Mouse (Mus musculus): ENCODE measurements around the gene Tbk1. TPM values are rescaled to one million over a fixed set of nuclear protein-coding genes. Genes with fewer than 3 reads are reported as not detected.

Tbk1 gene
- polyA plus RNA-seq, 1 experiment from 2014 or later, result 34.4 TPM

DNA sequence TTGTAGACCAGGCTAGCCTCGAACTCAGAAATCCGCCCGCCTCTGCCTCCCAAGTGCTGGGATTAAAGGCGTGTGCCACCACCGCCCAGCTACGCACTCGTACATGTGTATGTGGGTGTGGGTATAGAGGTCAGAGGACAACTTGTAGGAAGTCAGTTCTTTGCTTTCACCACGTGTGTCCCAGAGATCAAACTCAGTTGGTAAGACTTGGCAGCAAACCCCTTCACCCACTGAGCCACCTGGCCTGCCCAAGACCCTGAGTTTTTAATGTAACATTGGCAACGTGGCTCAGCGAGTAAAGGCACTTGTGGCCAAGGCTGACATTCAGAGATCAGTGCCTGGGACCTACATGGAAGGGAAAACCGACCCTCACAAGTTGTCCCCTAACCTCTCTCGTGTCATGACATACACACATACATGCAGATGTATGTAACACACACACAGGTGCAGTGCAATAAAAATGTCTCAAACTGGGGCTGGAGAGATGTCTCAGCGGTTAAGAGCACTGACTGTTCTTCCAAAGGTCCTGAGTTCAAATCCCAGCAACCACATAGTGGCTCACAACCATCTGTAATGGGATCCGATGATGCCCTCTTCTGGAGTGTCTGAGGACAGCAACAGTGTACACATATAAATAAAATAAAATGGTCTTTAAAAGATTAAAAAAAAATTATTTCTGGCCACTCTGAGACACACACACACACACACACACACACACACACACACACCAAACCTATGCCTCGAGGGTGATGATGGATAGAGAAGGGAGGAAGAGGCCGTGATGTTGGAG, 78.6 kb downstream of the Tbk1 start:
- WGBS, result 89% methylated on average over 16 of the region's 16 CpGs
- no peaks in the 10 kb centered on the region for H3K36me3 ChIP-seq
- no peaks in the 10 kb centered on the region for H3K27me3 ChIP-seq
- ATAC-seq (ENCODE audit: insufficient number of reproducible peaks, insufficient read depth, low FRiP score, low TSS enrichment), result no peak
- H3K27ac ChIP-seq, result 0 out of 2 replicates have a peak overlapping the region, but pooled peaks have one; percentile 86
- no peak overlapping the region for H3K9ac ChIP-seq
- H3K4me3 ChIP-seq, result no peak overlapping the region
- H3K4me2 ChIP-seq (replicated peaks), result no peak overlapping the region
- peaks cover 41% of the 10 kb centered on the region for H3K4me1 ChIP-seq
- no peaks in the 10 kb centered on the region for H3K9me3 ChIP-seq

DNA sequence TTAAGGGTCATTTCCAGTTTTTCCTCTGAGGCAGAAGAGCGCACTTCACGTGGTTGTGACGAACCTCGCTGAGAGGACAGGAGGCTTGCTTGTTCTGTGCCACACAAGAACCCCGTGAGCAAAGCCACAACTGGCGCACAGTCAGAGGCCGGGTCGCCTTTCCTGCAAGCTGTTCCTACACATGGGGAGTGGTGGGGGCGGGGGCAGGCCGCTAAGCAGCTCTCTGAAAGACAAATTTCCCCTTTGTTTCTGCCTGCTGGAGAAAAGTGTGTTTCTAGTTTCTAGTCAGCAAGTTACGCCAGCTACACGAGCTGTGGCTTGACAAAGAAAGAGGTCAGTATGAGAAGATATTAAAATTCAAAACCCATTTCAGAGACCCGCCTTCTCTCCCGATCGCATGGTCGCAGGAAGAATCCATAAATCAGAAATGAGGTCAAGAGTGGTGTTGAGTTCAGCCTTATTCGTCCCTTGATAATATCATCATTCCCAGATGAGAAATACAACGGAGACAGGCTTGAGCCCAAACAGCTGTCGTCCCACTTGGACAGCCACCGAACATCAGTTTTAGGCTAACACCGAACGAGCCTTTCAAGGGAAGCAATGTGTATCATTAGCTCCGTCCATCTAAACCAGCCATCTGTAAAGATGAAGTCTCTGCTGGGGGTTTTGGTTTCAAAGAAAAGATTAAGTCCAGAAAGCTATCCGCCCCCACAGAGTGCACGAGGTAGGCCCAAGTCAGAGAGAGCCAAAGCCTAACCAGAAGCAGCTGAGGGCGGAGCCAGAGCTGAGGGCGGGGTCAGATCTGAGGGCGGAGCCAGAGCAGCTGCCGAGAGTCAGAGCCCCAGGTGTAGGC, 79.6 kb downstream of the Tbk1 start:
- H3K4me2 ChIP-seq (replicated peaks), result peak overlapping the region; percentile 19; the same call in 1 of the 2 replicates
- 22% methylated on average over 29 of the region's 29 CpGs for WGBS
- H3K4me3 ChIP-seq, result no peak overlapping the region
- H3K27ac ChIP-seq, result peak overlapping the region; percentile 86
- peak; percentile 55; the same call in 1 of the 2 replicates for ATAC-seq (ENCODE audit: insufficient number of reproducible peaks, insufficient read depth, low FRiP score, low TSS enrichment)
- no peaks in the 10 kb centered on the region for H3K9me3 ChIP-seq
- H3K9ac ChIP-seq, result no peak overlapping the region
- no peaks in the 10 kb centered on the region for H3K36me3 ChIP-seq
- no peaks in the 10 kb centered on the region for H3K27me3 ChIP-seq
- H3K4me1 ChIP-seq, result peaks cover 41% of the 10 kb centered on the region

DNA sequence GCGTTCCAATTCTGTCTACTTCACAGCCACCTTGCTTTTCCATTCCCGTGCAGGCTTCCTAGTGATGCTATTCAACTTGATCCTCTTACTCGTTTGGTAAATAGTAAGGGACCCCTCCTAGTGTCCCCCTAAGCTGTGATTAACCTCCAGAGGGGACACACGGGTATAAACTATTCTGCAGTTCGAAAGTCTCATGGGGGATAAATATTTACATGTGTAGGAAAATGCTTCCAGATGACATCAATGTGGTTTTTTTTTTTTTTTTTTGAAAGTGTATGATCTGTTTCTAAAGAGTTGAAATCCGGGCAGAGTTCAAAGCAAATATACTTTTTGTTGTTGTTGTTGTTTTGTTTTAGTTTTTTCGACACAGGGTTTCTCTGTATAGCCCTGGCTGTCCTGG, 80.7 kb downstream of the Tbk1 start:
- Histone ChIP-seq H3K4me1 (peaks cover 40% of the 10 kb centered on the region), H3K9me3 (no peaks in the 10 kb centered on the region), H3K4me3 (peak overlapping the region; percentile 26), H3K36me3 (no peaks in the 10 kb centered on the region), H3K27me3 (no peaks in the 10 kb centered on the region), H3K9ac (no peak overlapping the region), H3K4me2 (replicated peaks) (peak overlapping the region; percentile 43), H3K27ac (peak overlapping the region; percentile 86)
- WGBS, result 29% methylated on average over 7 of the region's 7 CpGs
- no peak for ATAC-seq (ENCODE audit: insufficient number of reproducible peaks, insufficient read depth, low FRiP score, low TSS enrichment)

DNA sequence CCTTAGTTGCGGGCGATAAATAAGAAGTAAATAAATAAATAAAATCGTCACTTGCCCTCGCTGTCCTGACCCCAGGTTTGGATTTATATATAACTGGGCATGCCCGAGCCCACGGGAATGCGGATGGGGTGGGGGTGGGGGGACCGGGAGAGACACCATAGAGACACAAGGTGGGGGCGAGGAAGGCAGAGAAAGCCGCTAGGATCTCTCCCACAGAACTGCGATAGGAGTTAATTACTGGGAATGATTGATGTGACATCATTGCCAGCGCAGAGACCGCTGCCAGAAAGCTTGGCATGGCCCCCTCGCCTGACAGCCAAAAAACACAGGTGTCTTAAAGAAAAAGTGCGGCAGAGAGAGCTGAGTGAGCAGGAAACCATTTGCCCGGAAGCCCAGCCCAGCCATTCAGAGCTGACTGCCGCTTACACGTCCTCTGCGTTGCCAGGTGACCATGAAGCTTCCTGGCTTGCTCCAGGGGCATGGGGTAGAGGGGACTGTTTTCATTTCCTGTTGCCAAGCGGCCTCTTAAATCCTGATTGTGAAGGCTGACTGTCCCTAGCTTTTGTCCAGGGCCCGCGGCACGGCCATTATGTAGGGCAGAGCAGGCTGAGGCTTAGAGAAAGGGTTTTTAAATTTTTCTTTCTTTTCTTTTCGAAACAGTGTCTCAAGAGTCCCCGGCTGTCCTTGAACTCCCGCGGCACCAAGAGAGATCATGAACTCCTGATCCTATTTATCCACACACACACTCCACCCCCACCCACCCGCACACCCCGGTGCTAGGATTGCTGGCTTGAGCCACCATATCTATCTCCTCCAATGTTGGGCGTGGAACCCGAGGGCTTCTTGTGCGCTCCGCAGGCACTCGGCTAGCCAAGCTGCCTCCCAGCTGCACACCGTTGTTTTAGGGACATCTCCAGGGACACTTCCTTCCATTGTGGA, 81.3 kb downstream of the Tbk1 start:
- peak overlapping the region; percentile 82 for H3K27ac ChIP-seq
- peak overlapping the region; percentile 26 for H3K4me3 ChIP-seq
- H3K4me1 ChIP-seq, result peaks cover 33% of the 10 kb centered on the region
- no peak overlapping the region; the same call in 1 of the 2 replicates for H3K9ac ChIP-seq
- ATAC-seq (ENCODE audit: insufficient number of reproducible peaks, insufficient read depth, low FRiP score, low TSS enrichment), result peak; percentile 30; the same call in 1 of the 2 replicates
- no peaks in the 10 kb centered on the region for H3K36me3 ChIP-seq
- no peaks in the 10 kb centered on the region for H3K27me3 ChIP-seq
- 22% methylated on average over 35 of the region's 35 CpGs for WGBS
- H3K9me3 ChIP-seq, result no peaks in the 10 kb centered on the region
- H3K4me2 ChIP-seq (replicated peaks), result peak overlapping the region; percentile 43

- no peaks in the 10 kb centered on the region for H3K9me3 ChIP-seq
- H3K27me3 ChIP-seq, result no peaks in the 10 kb centered on the region
- H3K9ac ChIP-seq, result no peak overlapping the region
- no peak overlapping the region for H3K27ac ChIP-seq
- H3K4me3 ChIP-seq, result no peak overlapping the region
- peaks cover 30% of the 10 kb centered on the region for H3K4me1 ChIP-seq
- no peaks in the 10 kb centered on the region for H3K36me3 ChIP-seq
- no peak for ATAC-seq (ENCODE audit: insufficient number of reproducible peaks, insufficient read depth, low FRiP score, low TSS enrichment)
- 71% methylated on average over 5 of the region's 5 CpGs for WGBS
- H3K4me2 ChIP-seq (replicated peaks), result no peak overlapping the region
These were observed 85.4 kb downstream of the Tbk1 start for GRCm38 (mm10) chr10:121501160-121501559.

DNA sequence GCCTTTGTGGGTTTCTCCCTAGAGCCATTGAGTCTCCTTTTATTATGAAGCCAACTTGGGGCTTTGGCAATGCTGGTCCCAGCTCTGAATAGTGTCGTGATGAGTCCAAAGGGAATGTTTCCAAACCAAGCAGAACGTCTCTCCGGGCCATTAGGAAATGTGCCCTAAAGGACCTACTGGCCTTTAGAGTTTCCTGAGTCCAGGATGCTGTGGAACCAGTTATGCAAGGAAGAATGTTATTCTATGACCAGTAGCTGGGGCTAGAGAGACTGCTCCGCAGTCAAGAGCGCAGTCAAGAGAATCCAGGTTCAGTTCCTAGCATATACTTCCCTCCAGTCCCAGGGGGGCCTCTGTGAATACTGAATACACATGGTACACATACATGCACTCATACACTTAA, 86.6 kb downstream of the Tbk1 start:
- Histone ChIP-seq H3K27me3 (no peaks in the 10 kb centered on the region), H3K4me3 (no peak overlapping the region), H3K9ac (no peak overlapping the region), H3K4me1 (peaks cover 22% of the 10 kb centered on the region), H3K36me3 (no peaks in the 10 kb centered on the region), H3K27ac (no peak overlapping the region), H3K9me3 (no peaks in the 10 kb centered on the region), H3K4me2 (replicated peaks) (no peak overlapping the region)
- 51% methylated on average over 5 of the region's 5 CpGs for WGBS
- no peak for ATAC-seq (ENCODE audit: insufficient number of reproducible peaks, insufficient read depth, low FRiP score, low TSS enrichment)

DNA sequence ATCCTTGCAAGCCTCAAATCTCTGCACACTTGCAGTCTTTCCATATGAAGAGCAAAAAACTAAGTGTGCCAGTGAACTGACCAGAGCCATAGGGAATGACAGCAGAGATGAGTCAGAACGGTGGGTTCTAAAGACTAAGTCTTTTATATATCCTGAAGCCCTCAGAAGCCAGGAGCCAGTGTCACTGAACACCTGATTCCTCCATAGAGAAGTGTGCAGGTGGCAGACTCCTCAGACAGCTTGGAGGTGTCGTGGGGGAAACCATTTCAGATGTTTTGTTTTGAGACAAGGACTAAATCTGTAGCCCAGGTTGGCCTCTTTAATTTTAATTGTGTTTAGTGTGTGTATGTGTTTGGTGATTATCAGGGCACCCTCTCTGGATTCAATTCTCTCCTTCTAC, 87.5 kb downstream of the Tbk1 start:
- Histone ChIP-seq H3K36me3 (no peaks in the 10 kb centered on the region), H3K9ac (no peak overlapping the region), H3K4me3 (no peak overlapping the region), H3K4me1 (peaks cover 16% of the 10 kb centered on the region), H3K27me3 (no peaks in the 10 kb centered on the region), H3K9me3 (no peaks in the 10 kb centered on the region), H3K27ac (0 out of 2 replicates have a peak overlapping the region, but pooled peaks have one; percentile 1), H3K4me2 (replicated peaks) (no peak overlapping the region)
- ATAC-seq (ENCODE audit: insufficient number of reproducible peaks, insufficient read depth, low FRiP score, low TSS enrichment), result no peak
- WGBS, result 59% methylated on average over 2 of the region's 2 CpGs

GRCm38 (mm10) chr10:121498481-121498904, 88.1 kb downstream of the Tbk1 start:
- Histone ChIP-seq H3K27me3 (no peaks in the 10 kb centered on the region), H3K4me2 (replicated peaks) (no peak overlapping the region), H3K36me3 (no peaks in the 10 kb centered on the region), H3K9me3 (no peaks in the 10 kb centered on the region), H3K9ac (no peak overlapping the region), H3K4me3 (no peak overlapping the region), H3K27ac (peak overlapping the region; percentile 80), H3K4me1 (peaks cover 16% of the 10 kb centered on the region)
- no peak for ATAC-seq (ENCODE audit: insufficient number of reproducible peaks, insufficient read depth, low FRiP score, low TSS enrichment)
- WGBS, result 50% methylated on average over 8 of the region's 8 CpGs

- Histone ChIP-seq H3K4me1 (peaks cover 16% of the 10 kb centered on the region), H3K4me3 (no peak overlapping the region), H3K9ac (no peak overlapping the region), H3K4me2 (replicated peaks) (no peak overlapping the region), H3K27me3 (no peaks in the 10 kb centered on the region), H3K9me3 (no peaks in the 10 kb centered on the region), H3K27ac (peak overlapping the region; percentile 80), H3K36me3 (no peaks in the 10 kb centered on the region)
- ATAC-seq (ENCODE audit: insufficient number of reproducible peaks, insufficient read depth, low FRiP score, low TSS enrichment), result no peak
- 24% methylated on average over 7 of the region's 7 CpGs for WGBS
These were observed 88.6 kb downstream of the Tbk1 start for GRCm38 (mm10) chr10:121497968-121498367.

DNA sequence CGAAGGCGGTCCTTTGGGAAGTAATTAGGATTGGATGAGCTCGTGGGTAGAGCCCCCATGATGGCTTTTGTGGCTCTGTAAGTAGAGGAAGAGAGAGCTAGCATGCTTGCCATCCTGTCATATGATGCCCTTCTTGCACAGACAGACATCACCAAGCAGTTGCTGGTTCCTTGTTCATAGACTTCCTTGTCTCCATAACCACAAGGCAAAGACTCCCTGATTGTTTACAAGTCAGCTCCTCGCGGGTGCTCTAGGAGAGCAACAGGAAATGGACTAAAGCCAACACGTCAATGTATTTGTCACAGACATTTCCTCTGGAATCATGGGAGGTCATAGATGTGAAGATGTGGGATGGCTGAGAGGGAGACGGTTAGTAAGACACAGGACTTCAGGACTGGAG, 90.0 kb downstream of the Tbk1 start:
- H3K9ac ChIP-seq, result no peak overlapping the region
- no peak for ATAC-seq (ENCODE audit: insufficient number of reproducible peaks, insufficient read depth, low FRiP score, low TSS enrichment)
- H3K36me3 ChIP-seq, result no peaks in the 10 kb centered on the region
- no peak overlapping the region for H3K27ac ChIP-seq
- no peak overlapping the region for H3K4me3 ChIP-seq
- H3K4me2 ChIP-seq (replicated peaks), result no peak overlapping the region
- WGBS, result 69% methylated on average over 7 of the region's 7 CpGs
- H3K9me3 ChIP-seq, result no peaks in the 10 kb centered on the region
- H3K27me3 ChIP-seq, result no peaks in the 10 kb centered on the region
- H3K4me1 ChIP-seq, result peaks cover 16% of the 10 kb centered on the region
